Mouse (Mus musculus) ES-E14 (cell line): ENCODE data around the gene Zfp90.

ENCODE experiments used
- CHD2 ChIP-seq: IDR thresholded peaks from 2 replicates; pipeline ENCODE4 v1.6.1; 2014; ENCODE audit warnings: mild to moderate bottlenecking, low read depth, low read length, inconsistent platforms
- MAFK ChIP-seq: IDR thresholded peaks from 2 replicates; pipeline ENCODE4 v1.6.1; 2014; ENCODE audit warnings: mild to moderate bottlenecking, low read depth, low read length, inconsistent platforms; ENCODE audit not compliant: insufficient read depth
- ZC3H11A ChIP-seq: IDR thresholded peaks from 2 replicates; pipeline ENCODE4 v1.6.1; 2012; ENCODE audit warnings: low read depth, mild to moderate bottlenecking, inconsistent platforms, low read length, borderline replicate concordance

DNA sequence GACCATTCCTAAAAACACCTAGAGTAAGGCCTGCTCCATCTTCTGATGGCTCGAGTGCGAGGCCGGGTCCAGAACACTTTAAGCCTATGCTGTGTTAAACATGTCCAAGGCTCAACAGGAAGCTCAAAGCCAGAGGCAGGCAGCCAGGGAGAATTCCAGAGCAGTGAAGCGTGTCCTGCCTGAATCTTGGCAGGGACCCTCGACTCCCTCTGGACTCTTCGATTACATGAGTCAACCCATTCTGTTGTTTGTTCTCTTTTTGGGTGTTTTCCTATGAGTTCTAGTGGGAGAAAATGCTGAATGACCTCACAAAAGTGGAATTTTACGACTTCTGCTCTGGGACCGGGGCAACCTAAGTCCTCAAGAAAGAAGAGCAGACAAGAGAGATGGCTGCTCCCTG lies 15.4 kb upstream of the Zfp90 start:
- TF ChIP-seq ZC3H11A (no peak), CHD2 (no peak), MAFK (no peak)
